Mouse (Mus musculus) liver, embryonic 14.5 days (tissue): ENCODE results near the gene Ccdc54.

Experiments
- CTCF ChIP-seq: IDR thresholded peaks from 2 replicates; pipeline ENCODE4 v1.5.1; 2016; ENCODE audit warnings: antibody characterized with exemption, low read depth, control low read depth
- EP300 ChIP-seq: IDR thresholded peaks from 2 replicates; pipeline ENCODE4 v1.6.1; 2016; ENCODE audit warnings: antibody characterized with exemption, low read depth

DNA sequence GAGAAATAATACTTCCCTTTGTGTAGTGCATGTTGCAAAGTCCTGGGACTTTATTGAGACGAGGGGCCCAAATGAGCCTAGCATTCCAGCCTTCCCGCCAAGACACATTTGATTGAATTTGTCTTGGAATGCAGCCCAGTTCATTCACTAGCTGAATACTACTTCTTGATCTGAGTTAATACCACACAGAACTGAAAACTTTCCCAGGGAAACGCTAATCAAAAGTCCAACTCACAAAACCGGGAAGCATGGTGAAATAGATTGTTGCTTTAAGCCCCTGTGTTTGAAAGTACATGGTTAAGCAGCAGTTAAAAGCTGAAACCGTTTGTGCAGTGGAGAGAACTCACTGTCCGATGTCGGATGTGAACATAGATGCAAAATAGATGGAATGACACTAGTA, 24.6 kb upstream of the Ccdc54 start:
- TF ChIP-seq CTCF = no peak
- TF ChIP-seq EP300 = no peak
